Mouse (Mus musculus): ENCODE results near the gene Tcap.

Gene Tcap

GRCm38 (mm10) chr11:98412273-98412796 is 28.7 kb downstream of the Tcap start, which contains the start of gene Erbb2:
Erbb2 (plus strand) TSS chr11:98412470.
- in situ Hi-C loops (cut with MboI, MseI), result no loop called here

GRCm38 (mm10) chr11:98412797-98413301 is 29.2 kb downstream of the Tcap start:
- in situ Hi-C loops (cut with MboI, MseI), result no loop called here

DNA sequence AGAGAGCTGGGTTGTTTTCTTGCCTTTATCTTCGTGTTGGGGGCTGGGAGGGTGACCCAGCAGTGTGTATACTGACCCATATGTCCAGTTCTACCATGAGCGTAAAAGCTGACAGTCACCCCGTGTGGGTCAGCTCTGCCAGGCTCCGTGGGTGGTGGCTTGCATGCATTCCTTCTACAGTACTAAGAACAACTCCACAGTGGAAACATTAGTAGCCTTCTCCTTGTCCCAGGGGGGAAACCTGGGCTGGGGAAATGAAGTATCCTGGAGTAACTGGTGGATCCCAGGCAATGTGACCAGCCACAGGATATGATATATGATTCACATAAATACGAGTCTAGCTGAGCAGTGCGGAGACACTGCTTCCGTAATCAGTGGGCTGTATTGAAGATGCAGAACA is 30.1 kb downstream of the Tcap start:
- in situ Hi-C loops (cut with MboI, MseI), result no loop called here

DNA sequence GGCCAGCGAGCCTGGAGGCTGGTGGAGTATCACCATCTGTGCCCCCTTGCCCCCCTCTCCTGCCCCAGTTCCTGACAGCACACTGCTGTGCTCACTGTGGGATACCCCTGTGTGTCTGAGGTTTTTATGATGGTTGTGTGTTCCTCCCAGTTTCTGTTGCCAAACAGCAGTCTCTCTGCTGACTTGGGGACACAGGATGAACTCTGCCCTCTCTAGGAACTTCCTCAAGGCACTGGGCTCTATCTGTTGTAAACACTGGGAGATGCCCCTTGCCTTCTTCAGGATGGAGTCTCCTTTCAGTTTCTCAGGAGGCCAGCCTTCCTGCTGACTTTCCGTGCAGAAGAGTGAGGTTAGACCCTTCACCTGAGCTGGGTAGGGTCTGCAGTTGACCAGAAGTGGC is 30.6 kb downstream of the Tcap start:
- in situ Hi-C loops (cut with MboI, MseI), result no loop called here

- in situ Hi-C loops (cut with MboI, MseI), result no loop called here
These were observed 33.5 kb downstream of the Tcap start for GRCm38 (mm10) chr11:98417074-98417473.

DNA sequence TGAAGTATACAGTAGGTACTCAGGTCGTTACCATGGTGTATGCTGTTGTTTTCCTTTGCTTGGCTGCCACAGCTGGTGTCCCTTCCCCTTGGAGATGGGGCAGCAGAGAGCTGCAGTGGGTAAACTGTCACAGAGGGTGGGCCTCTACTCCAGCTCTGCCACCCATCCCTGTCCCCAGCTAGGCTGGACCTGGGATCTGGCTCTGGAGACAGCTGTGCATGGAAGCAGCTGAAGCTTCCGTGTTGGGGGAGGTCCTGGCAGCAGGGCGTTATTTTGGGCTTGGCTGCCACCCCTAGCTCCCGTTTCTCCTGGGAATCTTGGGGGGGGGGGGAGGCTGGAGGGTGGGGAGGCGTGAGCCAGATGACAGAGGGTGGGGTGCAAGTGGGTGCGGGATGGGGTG is 34.7 kb downstream of the Tcap start:
- in situ Hi-C loops (cut with MboI, MseI), result no loop called here

- in situ Hi-C loops (cut with MboI, MseI), result no loop called here
These were observed 35.4 kb downstream of the Tcap start for GRCm38 (mm10) chr11:98418939-98419547.

GRCm38 (mm10) chr11:98426592-98426991 is 43.0 kb downstream of the Tcap start:
- in situ Hi-C loops (cut with MboI, MseI), result no loop called here

DNA sequence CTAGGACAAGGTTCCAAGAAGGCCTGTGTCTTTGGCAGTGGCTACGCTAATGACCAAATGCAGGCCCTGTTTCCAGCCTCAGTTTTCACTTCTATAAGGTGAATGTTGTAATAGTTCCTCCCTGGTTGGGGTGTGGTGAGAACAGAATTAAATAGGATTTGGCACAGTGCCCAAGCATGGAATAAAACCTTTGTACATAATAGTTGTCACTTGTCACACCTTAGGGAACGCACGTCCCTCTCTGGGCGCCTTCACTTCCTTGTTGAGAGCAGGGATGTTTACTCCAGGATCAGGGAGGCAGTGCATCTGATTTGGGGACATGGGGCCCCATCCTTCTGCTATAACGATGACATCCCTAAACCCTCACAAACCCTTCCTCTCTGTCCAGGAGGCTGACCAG is 44.8 kb downstream of the Tcap start:
- in situ Hi-C loops (cut with MboI, MseI), result no loop called here

GRCm38 (mm10) chr11:98431743-98432502 is 48.3 kb downstream of the Tcap start:
- in situ Hi-C loops (cut with MboI, MseI), result no loop called here

All from T-helper 1 cell (primary cell).